Mouse (Mus musculus) layer of hippocampus, postnatal 10 days (tissue): ENCODE measurements around the gene Lamc1. TPM values are rescaled to one million over a fixed set of nuclear protein-coding genes. Genes with fewer than 3 reads are reported as not detected.

Source experiments
- DNase-seq, 2 experiments: peaks; one replicate each; pipeline ENCODE4 v3.0.0; 2021; ENCODE audit warnings: low spot score in 2 of 2
- total RNA-seq, 2 experiments: library from RNA; stranded (reverse); gene quantifications; 2 replicates each; pipeline ENCODE4 v1.2.3; 2021

Lamc1 gene
- total RNA-seq, 2 experiments from 2014 or later: 43.2 to 43.8 TPM

GRCm38 (mm10) chr1:153266891-153267290 lies 65.7 kb downstream of the Lamc1 start:
- peak in 1 of 2 experiments; percentile 12 for DNase-seq

DNA sequence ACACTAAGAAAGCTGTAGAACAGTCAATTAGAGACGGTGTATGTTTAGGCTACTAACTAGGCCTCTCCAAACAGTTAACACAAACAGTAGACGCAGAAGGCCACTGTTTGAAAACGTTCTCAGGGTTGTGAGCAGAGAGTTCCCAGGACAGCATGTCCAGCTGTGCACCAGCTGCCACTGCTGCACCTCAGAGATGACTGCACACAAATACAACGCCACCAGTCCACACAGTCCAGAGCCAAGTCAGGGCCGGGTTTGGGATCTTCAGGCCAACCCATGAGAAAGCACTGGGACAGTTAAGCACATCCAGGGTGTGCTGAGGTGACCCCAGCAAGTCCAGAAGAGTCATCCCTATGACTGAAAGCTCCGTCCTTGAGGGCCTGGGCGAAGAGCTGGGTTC lies 67.0 kb downstream of the Lamc1 start:
- no peak for DNase-seq

DNA sequence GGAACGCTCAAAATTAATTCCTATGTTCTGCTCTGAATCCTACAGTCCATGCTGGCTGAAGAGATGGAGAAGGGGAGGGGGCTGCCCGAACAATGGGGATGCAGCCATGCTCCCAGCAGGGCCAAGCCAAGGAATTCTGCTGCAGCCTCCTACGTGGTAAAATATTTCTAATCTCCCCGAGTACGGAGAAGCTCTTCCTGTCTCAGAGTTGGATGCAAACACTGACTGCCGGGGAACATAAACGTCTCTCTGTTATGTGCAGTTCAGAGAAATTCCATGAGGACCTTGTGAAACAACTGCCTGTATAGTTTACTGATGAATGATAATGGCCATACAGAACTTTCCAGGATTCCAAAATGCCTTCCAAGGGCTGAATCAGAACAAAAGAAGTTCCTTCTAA lies 67.5 kb downstream of the Lamc1 start:
- no peak for DNase-seq

- DNase-seq: no peak
Observed at GRCm38 (mm10) chr1:153259752-153260300, 72.8 kb downstream of the Lamc1 start.

DNA sequence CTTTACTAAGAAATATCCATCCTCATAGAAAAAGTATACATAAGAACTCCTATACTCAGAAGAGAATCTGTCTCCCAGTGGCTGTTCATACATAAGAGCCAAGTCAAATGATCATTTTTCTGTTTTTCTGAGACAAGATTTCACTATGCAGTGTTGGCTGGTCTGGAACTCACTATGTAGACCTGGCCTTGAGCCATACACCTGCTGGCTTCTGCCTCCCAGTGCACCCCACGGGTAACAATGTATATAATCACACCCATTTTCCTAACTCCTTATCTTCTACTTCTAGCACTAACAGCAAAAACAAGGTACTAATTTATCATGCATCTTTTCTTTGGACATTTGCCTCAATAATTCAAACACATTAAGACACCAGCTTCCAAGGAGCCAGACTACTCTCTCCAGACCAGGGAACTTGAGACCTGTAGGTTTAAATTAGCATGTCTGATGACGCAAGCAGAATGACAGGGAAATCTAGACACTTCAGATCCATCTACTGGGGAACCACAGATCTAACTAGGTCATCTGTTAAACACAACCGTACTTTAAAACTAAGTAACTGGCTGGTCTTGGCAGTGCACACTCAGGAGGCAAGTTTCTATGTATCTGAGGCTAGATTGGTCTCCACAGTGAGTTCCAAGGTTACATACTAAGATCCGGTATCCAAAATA lies 79.9 kb downstream of the Lamc1 start:
- no peak for DNase-seq

GRCm38 (mm10) chr1:153251590-153252206 lies 80.9 kb downstream of the Lamc1 start:
- no peak for DNase-seq

DNA sequence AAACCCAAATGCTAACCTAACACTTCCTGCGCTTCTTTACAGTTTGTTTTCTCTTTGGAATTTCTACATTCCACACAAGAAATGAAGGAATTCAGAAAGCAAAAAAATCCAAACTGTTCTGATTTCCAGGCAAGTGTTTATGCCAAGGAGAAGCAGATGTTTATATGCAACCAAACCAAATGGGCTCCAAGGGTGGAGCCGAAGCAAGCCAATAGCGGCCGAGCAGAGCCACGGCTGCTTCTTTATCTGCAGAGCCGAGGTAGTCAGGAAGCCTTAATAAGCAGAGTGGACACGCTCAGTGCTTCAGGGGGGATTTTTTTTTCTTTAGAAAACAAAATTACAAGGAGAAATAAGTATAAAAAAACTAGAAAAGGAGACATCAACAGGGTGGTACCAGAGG lies 91.2 kb downstream of the Lamc1 start:
- no peak for DNase-seq

DNA sequence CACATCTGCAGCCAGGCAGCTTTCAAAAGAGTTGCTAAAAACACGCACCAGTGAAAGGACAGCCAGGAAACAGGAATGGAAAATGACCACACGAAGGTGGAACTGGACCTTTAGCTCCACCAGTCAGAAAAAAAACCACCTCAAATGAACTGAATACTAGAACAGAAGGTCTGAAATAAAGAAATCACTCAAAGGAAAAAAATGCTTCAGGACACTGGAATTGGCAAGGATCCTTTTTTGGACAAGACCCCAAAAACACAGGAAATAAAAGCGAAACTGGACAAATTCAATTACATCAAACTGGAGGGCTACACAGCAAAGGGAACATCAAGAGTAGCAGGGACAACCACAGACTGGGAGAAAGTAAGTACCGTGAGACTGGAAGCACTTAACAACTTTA lies 97.0 kb downstream of the Lamc1 start:
- no peak for DNase-seq

DNA sequence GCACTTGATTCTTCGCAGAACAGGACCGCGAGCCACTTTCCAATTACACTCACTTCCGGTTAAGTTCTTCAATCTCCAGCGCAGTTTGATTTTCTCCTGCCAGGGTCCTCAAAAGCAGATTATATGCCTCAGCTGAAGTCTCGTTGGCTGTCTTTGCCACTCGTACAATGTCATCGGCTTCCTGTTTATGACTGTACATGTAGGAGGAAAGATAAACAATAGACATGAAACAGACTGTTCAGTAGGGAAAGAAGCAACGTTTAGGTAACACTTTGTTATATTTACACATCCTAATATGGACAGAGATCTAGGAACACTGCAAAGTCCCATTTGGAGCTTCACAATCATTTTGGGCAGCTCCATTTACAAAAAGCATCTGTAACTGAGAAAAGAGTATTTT lies 100.9 kb downstream of the Lamc1 start:
- no peak for DNase-seq

GRCm38 (mm10) chr1:153227916-153228315 lies 104.7 kb downstream of the Lamc1 start:
- no peak for DNase-seq

GRCm38 (mm10) chr1:153227096-153227495 lies 105.5 kb downstream of the Lamc1 start:
- DNase-seq: no peak

- no peak for DNase-seq
Observed at GRCm38 (mm10) chr1:153225786-153226725, 106.5 kb downstream of the Lamc1 start.

DNA sequence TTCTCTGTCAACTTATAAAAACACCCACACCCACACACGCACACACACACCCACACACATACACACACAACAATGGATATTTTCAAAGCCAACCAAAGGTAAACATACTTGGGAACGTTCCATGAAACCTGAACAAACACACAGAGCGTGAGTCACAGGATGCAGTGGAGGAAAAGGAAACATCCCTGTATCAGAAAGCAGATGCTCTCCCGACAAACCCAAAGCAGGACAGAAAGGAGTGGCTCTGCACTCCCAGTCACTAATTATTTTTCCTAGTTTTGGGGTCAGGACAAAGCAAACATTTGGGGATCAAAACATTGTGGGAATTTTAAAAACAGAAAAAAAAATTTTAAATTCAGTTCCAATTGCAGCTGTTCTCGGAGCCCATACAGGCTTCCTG lies 108.3 kb downstream of the Lamc1 start:
- no peak for DNase-seq

- no peak for DNase-seq
Observed at GRCm38 (mm10) chr1:153219376-153219775, 113.2 kb downstream of the Lamc1 start.

DNA sequence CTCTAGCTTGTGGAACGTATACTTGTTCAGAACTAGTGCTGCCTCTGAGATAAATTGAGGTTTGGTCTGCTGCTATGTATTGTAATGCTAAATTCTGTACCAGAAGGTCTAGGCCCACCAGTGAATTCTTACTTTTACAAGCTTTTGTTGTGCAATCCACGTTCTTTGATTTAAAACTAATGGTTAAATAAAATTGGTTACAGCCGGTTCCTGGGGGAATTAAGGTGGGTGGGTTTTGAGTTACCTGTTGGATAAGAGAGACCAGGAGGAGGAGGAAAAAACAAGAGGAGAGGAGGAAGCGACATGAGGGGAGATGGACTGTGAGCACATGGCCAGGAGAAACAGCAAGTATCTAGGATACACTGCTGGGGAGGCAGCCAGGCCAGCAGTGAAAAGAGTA lies 116.1 kb downstream of the Lamc1 start:
- no peak for DNase-seq

GRCm38 (mm10) chr1:153215676-153216075 lies 116.9 kb downstream of the Lamc1 start:
- no peak for DNase-seq

DNA sequence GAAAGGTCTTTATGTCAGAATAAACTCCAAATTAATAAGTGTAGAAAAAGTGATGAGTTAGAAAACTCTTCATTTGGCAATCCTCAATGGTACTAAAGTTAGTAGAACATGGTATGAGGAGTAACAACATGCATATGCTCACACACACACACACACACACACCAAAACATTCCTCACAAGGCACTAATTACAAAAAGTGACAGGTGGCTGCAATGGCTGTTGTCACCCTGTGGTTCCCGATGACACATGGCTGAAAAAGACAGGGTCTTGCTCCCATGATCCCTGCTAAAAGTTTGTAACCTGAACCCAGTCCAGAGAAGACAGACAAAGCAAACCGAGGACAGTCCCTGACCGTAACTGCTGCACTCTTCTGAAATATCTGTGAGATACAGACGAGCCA lies 121.6 kb downstream of the Lamc1 start:
- no peak for DNase-seq

DNA sequence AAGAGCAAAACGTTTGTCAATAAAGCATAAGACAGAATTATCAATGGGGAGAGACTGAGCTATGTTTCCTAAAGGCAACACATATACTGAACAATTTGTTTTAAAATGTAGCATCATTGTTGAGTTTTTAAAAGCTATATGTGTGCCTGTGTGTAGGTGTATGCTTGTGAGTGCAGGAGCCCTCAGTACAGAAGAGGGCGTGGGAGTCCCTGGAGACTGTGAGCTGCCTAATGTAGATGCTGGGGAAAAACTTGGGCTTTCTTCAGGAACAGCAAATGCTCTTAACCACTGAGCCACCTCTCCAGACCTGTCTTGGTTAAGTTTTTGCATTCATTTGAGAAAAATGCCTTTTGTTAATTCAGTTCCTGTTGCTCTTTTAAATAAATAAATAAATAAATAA lies 122.4 kb downstream of the Lamc1 start:
- no peak for DNase-seq

GRCm38 (mm10) chr1:153202195-153202594 lies 130.4 kb downstream of the Lamc1 start:
- no peak for DNase-seq

GRCm38 (mm10) chr1:153201448-153201847 lies 131.1 kb downstream of the Lamc1 start:
- DNase-seq: no peak

GRCm38 (mm10) chr1:153197316-153197850 lies 135.2 kb downstream of the Lamc1 start:
- no peak for DNase-seq
